Mouse (Mus musculus) limb, embryonic 14.5 days (tissue): ENCODE data around the gene Rnf128. TPM values are rescaled to one million over a fixed set of nuclear protein-coding genes. Genes with fewer than 3 reads are reported as not detected.
A peak's percentile ranks its signal among the peaks of the same experiment; 100 is the strongest.

Experiments
- ATAC-seq: fragments of 200-750 bp; cut with Nextera tagmentation; 2 replicates; pipeline ENCODE4 v1.8.0; 2017; ENCODE audit warnings: low read depth, moderate number of reproducible peaks, moderate TSS enrichment; ENCODE audit not compliant: low FRiP score
- DNase-seq: peaks from one replicate; pipeline ENCODE4 v3.0.0-alpha.2; 2015; ENCODE audit warnings: low spot score
- H3K27ac ChIP-seq: fragments of 300-500 bp; sonication (generic); replicated peaks from 2 replicates; pipeline ENCODE4 v1.5.1; 2014; ENCODE audit warnings: low read depth, mild to moderate bottlenecking, low read length, moderate library complexity, mixed read lengths
- H3K27me3 ChIP-seq: fragments of 300-500 bp; sonication (generic); 2 replicates; pipeline ENCODE4 v1.6.1; 2014; ENCODE audit warnings: low read length, mixed read lengths; ENCODE audit not compliant: control insufficient read depth, insufficient read depth
- H3K36me3 ChIP-seq: fragments of 300-500 bp; sonication (generic); 2 replicates; pipeline ENCODE4 v1.6.1; 2014; ENCODE audit warnings: mild to moderate bottlenecking, low read length, moderate library complexity, mixed read lengths; ENCODE audit not compliant: control insufficient read depth, insufficient read depth
- H3K4me1 ChIP-seq: fragments of 300-500 bp; sonication (generic); 2 replicates; pipeline ENCODE4 v1.6.1; 2014; ENCODE audit warnings: antibody characterized with exemption, low read length, mixed read lengths; ENCODE audit not compliant: control insufficient read depth, insufficient read depth
- H3K4me2 ChIP-seq: fragments of 300-500 bp; sonication (generic); replicated peaks from 2 replicates; pipeline ENCODE4 v1.6.1; 2014; ENCODE audit warnings: low read depth, mild to moderate bottlenecking, low read length, moderate library complexity; ENCODE audit not compliant: severe bottlenecking
- H3K4me3 ChIP-seq: fragments of 300-500 bp; sonication (generic); replicated peaks from 2 replicates; pipeline ENCODE4 v1.5.1; 2014; ENCODE audit warnings: low read length
- H3K9ac ChIP-seq: fragments of 300-500 bp; sonication (generic); 2 replicates; pipeline ENCODE4 v1.6.1; 2014; ENCODE audit warnings: mild to moderate bottlenecking, low read depth, low read length, moderate library complexity; ENCODE audit not compliant: severe bottlenecking
- H3K9me3 ChIP-seq: fragments of 300-500 bp; sonication (generic); 2 replicates; pipeline ENCODE4 v1.6.1; 2016; ENCODE audit warnings: low read length; ENCODE audit not compliant: control insufficient read depth
- POLR2A ChIP-seq: fragments of 200-500 bp; IDR thresholded peaks from 2 replicates; pipeline ENCODE4 v1.8.0; 2012; ENCODE audit warnings: inconsistent platforms, mild to moderate bottlenecking, moderate library complexity, borderline replicate concordance; ENCODE audit not compliant: insufficient read depth, insufficient read length; ENCODE audit errors: extremely low read depth
- WGBS: fragments of 180-500 bp; shearing (Covaris S2); extraction: QIAGEN DNeasy Blood & Tissue Kit; methylation state at CpG from one replicate; pipeline ENCODE4 v1.1.7; 2014; 5-methylcytosine and 5-hydroxymethylcytosine counted together
- polyA plus RNA-seq, 2 experiments: library from polyadenylated mRNA; depleted of rRNA in 1 of 2; stranded (reverse) in 1 of 2; unstranded in 1 of 2; fragments of >200 nt; fragmentation: Nextera tagmentation in 1 of 2; extraction: Ambion mirVana in 1 of 2; gene quantifications; 2 replicates each; pipeline versions ENCODE4 v1.2.1 to v1.2.3; 2012 to 2014

Gene Rnf128
- polyA plus RNA-seq, 2 experiments: 3.3 to 11.2 TPM

GRCm38 (mm10) chrX:139684775-139685695 is 121.9 kb downstream of the Rnf128 start, which contains the start of gene Tbc1d8b:
Tbc1d8b (plus strand) TSS chrX:139684996.
- Histone ChIP-seq H3K27ac (peak within 1 kb of the TSS; percentile 33; the same call in 1 of the 2 replicates), H3K4me3 (peak within 1 kb of the TSS; percentile 53), H3K4me2 (peak within 1 kb of the TSS; percentile 52), H3K9me3 (no peaks in the 10 kb centered on the region), H3K4me1 (no peaks in the 10 kb centered on the region), H3K36me3 (no peaks in the 10 kb centered on the region), H3K27me3 (no peaks in the 10 kb centered on the region; the same call in 1 of the 2 replicates), H3K9ac (peak within 1 kb of the TSS; percentile 63)
- peak; percentile 77; the same call in 1 of the 2 replicates for TF ChIP-seq POLR2A
- ATAC-seq (peak; percentile 97), DNase-seq (peak; percentile 95)
- 16% methylated on average over 42 of the region's 43 CpGs for WGBS

- Histone ChIP-seq H3K9me3 (no peaks in the 10 kb centered on the region), H3K27me3 (no peaks in the 10 kb centered on the region), H3K27ac (no peak within 1 kb of the TSS), H3K4me1 (no peaks in the 10 kb centered on the region), H3K9ac (no peak within 1 kb of the TSS), H3K4me3 (no peak within 1 kb of the TSS), H3K36me3 (no peaks in the 10 kb centered on the region), H3K4me2 (no peak within 1 kb of the TSS)
- WGBS: 97% methylated on average over 8 of the region's 8 CpGs
- no peak for TF ChIP-seq POLR2A
- ATAC-seq: no peak
- no peak for DNase-seq
These were observed 151.3 kb downstream of the Rnf128 start, which contains the start of gene Gm15013 for GRCm38 (mm10) chrX:139714381-139714780. Gm15013 (minus strand) TSS chrX:139714481.

- no peak overlapping the region for H3K4me3 ChIP-seq
- H3K4me1 ChIP-seq: no peaks in the 10 kb centered on the region
- 85% methylated on average over 2 of the region's 2 CpGs for WGBS
- H3K27me3 ChIP-seq: no peaks in the 10 kb centered on the region
- H3K4me2 ChIP-seq: no peak overlapping the region
- no peak overlapping the region for H3K27ac ChIP-seq
- H3K9ac ChIP-seq: no peak overlapping the region
- H3K36me3 ChIP-seq: 0 out of 2 replicates have a peak, but pooled peaks cover 2% of the 10 kb centered on the region
- DNase-seq (no peak), ATAC-seq (no peak)
- no peak for TF ChIP-seq POLR2A
- H3K9me3 ChIP-seq: no peaks in the 10 kb centered on the region
These were observed 159.2 kb downstream of the Rnf128 start for GRCm38 (mm10) chrX:139722350-139722749.

Other genes with a start within 250 kb of the Rnf128 start
- 0.20 and 0.25 TPM in 2 replicates for gene Trap1a, start 229.6 kb upstream of the Rnf128 start, polyA plus RNA-seq (2012; rRNA removed)
- not detected in 2 replicates for gene Trap1a, start 229.6 kb upstream of the Rnf128 start, polyA plus RNA-seq (2014; fragmentation: Nextera tagmentation; extraction: Ambion mirVana)
- gene D330045A20Rik, start 82.9 kb upstream of the Rnf128 start, polyA plus RNA-seq (2012; rRNA removed): 0.64 and 0.75 TPM in 2 replicates
- 0.90 and 0.99 TPM in 2 replicates for gene D330045A20Rik, start 82.9 kb upstream of the Rnf128 start, polyA plus RNA-seq (2014; fragmentation: Nextera tagmentation; extraction: Ambion mirVana)
- 8.3 and 10.0 TPM in 2 replicates for gene Tbc1d8b, start 121.7 kb downstream of the Rnf128 start, polyA plus RNA-seq (2012; rRNA removed)
- gene Tbc1d8b, start 121.7 kb downstream of the Rnf128 start, polyA plus RNA-seq (2014; fragmentation: Nextera tagmentation; extraction: Ambion mirVana): 2.5 and 2.6 TPM in 2 replicates
- gene Gm15013, start 151.2 kb downstream of the Rnf128 start, polyA plus RNA-seq (2012; rRNA removed): not detected in 2 replicates
- gene Gm15013, start 151.2 kb downstream of the Rnf128 start, polyA plus RNA-seq (2014; fragmentation: Nextera tagmentation; extraction: Ambion mirVana): 0.25 TPM in 1 of 2 replicates, not detected in the other
- gene Ripply1, start 219.0 kb downstream of the Rnf128 start, polyA plus RNA-seq (2012; rRNA removed): 2.9 and 3.4 TPM in 2 replicates
- not detected in 2 replicates for gene Ripply1, start 219.0 kb downstream of the Rnf128 start, polyA plus RNA-seq (2014; fragmentation: Nextera tagmentation; extraction: Ambion mirVana)
- gene Cldn2, start 237.5 kb downstream of the Rnf128 start, polyA plus RNA-seq (2012; rRNA removed): 0.65 and 0.67 TPM in 2 replicates
- gene Cldn2, start 237.5 kb downstream of the Rnf128 start, polyA plus RNA-seq (2014; fragmentation: Nextera tagmentation; extraction: Ambion mirVana): 0.25 and 0.30 TPM in 2 replicates